Mouse (Mus musculus): ENCODE measurements around the gene Cyp4a29. TPM values are rescaled to one million over a fixed set of nuclear protein-coding genes. Genes with fewer than 3 reads are reported as not detected.
"Not testable (repeated sequence)": the region's sequence is repeated elsewhere in the genome, so short reads cannot be mapped to it uniquely, and the experiment has no call there.

Cyp4a29 gene
- not detected in 2 replicates for polyA plus RNA-seq (2014; fragmentation: Nextera tagmentation; extraction: Ambion mirVana)

- 89% methylated on average over 3 of the region's 3 CpGs for WGBS
- no peak for ATAC-seq (ENCODE audit: low read depth)
- Histone ChIP-seq H3K4me1 (ENCODE audit: control insufficient read depth, insufficient read depth, low read length) (no peaks in the 10 kb centered on the region), H3K4me3 (ENCODE audit: low read depth, low read length) (no peak within 1 kb of the TSS), H3K36me3 (ENCODE audit: control insufficient read depth, insufficient read depth, low read length) (no peaks in the 10 kb centered on the region), H3K27ac (ENCODE audit: low read depth, low read length) (no peak within 1 kb of the TSS), H3K9me3 (ENCODE audit: control insufficient read depth, low read length) (no peaks in the 10 kb centered on the region), H3K27me3 (ENCODE audit: control insufficient read depth, insufficient read depth, low read length) (no peaks in the 10 kb centered on the region), H3K4me2 (ENCODE audit: low read depth, low read length) (no peak within 1 kb of the TSS), H3K9ac (replicated peaks; ENCODE audit: low read depth, low read length) (no peak within 1 kb of the TSS)
These were observed at the start of gene Cyp4a29 for GRCm38 (mm10) chr4:115241784-115242183. TSS of gene Cyp4a29 (plus strand) at chr4:115242084.

- H3K4me3 ChIP-seq (ENCODE audit: low read depth, low read length); ATAC-seq (ENCODE audit: low read depth); H3K36me3 ChIP-seq (ENCODE audit: control insufficient read depth, insufficient read depth, low read length); H3K9ac ChIP-seq (replicated peaks; ENCODE audit: low read depth, low read length); H3K27ac ChIP-seq (ENCODE audit: low read depth, low read length); H3K4me1 ChIP-seq (ENCODE audit: control insufficient read depth, insufficient read depth, low read length); H3K9me3 ChIP-seq (ENCODE audit: control insufficient read depth, low read length); H3K27me3 ChIP-seq (ENCODE audit: control insufficient read depth, insufficient read depth, low read length); H3K4me2 ChIP-seq (ENCODE audit: low read depth, low read length): not testable (repeated sequence)
- WGBS = 78% methylated on average over 2 of the region's 2 CpGs
These were observed 9.0 kb upstream of the Cyp4a29 start for GRCm38 (mm10) chr4:115232901-115233300.

DNA sequence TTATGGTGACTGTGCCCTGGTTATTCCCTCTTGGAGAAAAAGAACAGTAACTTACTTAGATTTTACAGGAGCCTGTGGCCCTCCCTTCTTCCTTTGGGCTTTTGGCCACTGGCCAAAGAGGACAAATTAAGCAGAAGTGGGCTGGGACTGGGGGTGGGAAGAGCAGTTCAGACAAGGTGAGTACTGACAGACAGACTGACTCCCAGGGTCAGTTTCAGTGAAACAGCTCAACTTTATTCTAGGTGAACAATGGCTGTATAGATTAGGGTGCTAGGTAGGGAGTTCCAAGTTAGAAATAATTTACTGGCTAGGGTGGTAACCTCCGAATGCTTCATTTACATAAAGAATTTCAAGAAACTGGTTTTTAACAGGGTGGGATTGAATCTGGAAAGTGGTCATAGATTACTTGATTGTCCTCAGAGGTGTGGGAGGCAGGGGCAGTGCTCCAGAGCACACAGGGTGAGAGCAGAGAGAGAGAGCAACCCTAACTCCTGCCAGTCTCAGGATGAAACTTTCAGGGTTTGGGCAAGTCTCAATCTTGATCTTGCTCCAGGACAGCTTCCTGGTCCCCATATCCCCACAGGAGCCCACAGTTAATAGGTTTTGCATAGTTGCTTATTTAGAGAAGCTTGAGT is 5.3 kb upstream of the Cyp4a29 start:
- no peak for ATAC-seq (ENCODE audit: low read depth)
- no peak overlapping the region for H3K4me3 ChIP-seq (ENCODE audit: low read depth, low read length)
- no peaks in the 10 kb centered on the region for H3K27me3 ChIP-seq (ENCODE audit: control insufficient read depth, insufficient read depth, low read length)
- H3K4me2 ChIP-seq (ENCODE audit: low read depth, low read length) = no peak overlapping the region
- H3K36me3 ChIP-seq (ENCODE audit: control insufficient read depth, insufficient read depth, low read length) = no peaks in the 10 kb centered on the region
- 83% methylated on average over 1 of the region's 1 CpGs for WGBS
- H3K4me1 ChIP-seq (ENCODE audit: control insufficient read depth, insufficient read depth, low read length) = no peaks in the 10 kb centered on the region
- H3K9me3 ChIP-seq (ENCODE audit: control insufficient read depth, low read length) = no peaks in the 10 kb centered on the region
- H3K27ac ChIP-seq (ENCODE audit: low read depth, low read length) = no peak overlapping the region
- H3K9ac ChIP-seq (replicated peaks; ENCODE audit: low read depth, low read length) = no peak overlapping the region

DNA sequence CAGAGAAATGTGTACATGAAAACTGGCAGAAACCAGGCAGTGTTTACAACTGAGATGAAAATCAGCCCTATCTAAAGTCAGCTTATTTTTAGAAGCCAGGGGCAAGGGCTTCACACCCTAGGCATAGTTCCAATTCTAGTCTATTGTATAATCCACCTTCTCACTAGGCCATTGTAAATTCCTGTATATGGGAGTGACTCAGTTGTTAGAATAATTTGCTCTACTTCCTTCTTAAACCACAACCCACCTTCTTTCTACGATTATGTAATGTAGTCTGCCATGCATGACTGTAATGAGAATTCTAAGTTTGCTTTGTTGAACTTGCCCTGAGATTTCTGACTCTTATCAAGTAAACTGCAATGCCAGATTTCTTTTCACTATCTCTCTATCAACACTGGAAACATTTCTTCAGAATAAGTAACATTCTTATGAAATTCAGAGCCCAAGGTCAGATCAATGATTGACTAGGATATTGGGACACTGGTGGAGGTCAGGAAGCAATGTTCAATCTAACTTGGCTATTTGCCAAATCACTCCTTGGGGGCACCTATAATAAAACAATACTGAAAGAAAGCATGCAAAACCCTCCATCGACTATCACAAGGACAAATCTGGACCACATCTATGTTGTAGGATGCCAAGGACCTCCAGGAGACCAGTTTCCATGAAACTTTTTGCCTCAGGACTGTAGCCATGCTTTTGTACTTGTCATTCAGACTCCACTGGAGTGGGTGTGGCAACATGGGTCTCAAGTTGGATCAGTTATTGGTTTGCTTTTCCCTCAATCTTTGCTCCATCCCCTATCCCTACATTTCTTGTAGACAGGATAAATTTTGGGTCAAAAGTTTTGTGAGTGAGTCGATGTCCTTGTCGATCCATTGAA is 23.0 kb downstream of the Cyp4a29 start:
- not testable (repeated sequence) for H3K4me1 ChIP-seq (ENCODE audit: control insufficient read depth, insufficient read depth, low read length); H3K27me3 ChIP-seq (ENCODE audit: control insufficient read depth, insufficient read depth, low read length); H3K4me2 ChIP-seq (ENCODE audit: low read depth, low read length); H3K4me3 ChIP-seq (ENCODE audit: low read depth, low read length); H3K9me3 ChIP-seq (ENCODE audit: control insufficient read depth, low read length); ATAC-seq (ENCODE audit: low read depth); H3K9ac ChIP-seq (replicated peaks; ENCODE audit: low read depth, low read length); H3K36me3 ChIP-seq (ENCODE audit: control insufficient read depth, insufficient read depth, low read length); H3K27ac ChIP-seq (ENCODE audit: low read depth, low read length)
- 84% methylated on average over 3 of the region's 4 CpGs for WGBS

GRCm38 (mm10) chr4:115278215-115278982 is 36.5 kb downstream of the Cyp4a29 start:
- H3K9me3 ChIP-seq (ENCODE audit: control insufficient read depth, low read length) = not testable (repeated sequence)

GRCm38 (mm10) chr4:115280342-115280741 is 38.5 kb downstream of the Cyp4a29 start:
- H3K9me3 ChIP-seq (ENCODE audit: control insufficient read depth, low read length) = no peaks in the 10 kb centered on the region

More at GRCm38 (mm10) chr4:115278215-115278982, 36.5 kb downstream of the Cyp4a29 start:
- H3K4me2 ChIP-seq (ENCODE audit: low read depth, low read length); H3K27ac ChIP-seq (ENCODE audit: low read depth, low read length); H3K27me3 ChIP-seq (ENCODE audit: control insufficient read depth, insufficient read depth, low read length); ATAC-seq (ENCODE audit: low read depth); H3K9ac ChIP-seq (replicated peaks; ENCODE audit: low read depth, low read length); H3K4me3 ChIP-seq (ENCODE audit: low read depth, low read length); H3K36me3 ChIP-seq (ENCODE audit: control insufficient read depth, insufficient read depth, low read length); H3K4me1 ChIP-seq (ENCODE audit: control insufficient read depth, insufficient read depth, low read length): not testable (repeated sequence)
- WGBS = 85% methylated on average over 2 of the region's 3 CpGs

DNA sequence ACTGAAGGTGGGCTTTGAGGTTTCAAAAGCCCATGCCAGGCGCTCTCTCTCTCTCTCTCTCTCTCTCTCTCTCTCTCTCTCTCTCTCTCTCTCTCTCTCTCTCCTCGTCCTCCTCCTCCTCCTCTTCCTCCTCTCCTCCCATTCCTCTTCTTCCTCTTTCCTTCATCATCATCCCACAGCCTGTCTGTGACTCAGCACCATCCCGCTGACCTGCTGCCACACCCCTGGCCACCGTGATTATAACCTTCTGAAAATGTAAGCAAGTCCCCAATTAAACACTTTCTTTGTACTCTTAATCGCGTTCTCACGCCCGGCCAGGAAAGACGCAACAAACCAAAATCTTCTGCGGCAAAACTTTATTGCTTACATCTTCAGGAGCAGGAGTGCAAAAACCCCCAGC is 38.9 kb downstream of the Cyp4a29 start:
- ATAC-seq (ENCODE audit: low read depth) = peak; percentile 68; the same call in 1 of the 2 replicates
- not testable (repeated sequence) for H3K9ac ChIP-seq (replicated peaks; ENCODE audit: low read depth, low read length); H3K36me3 ChIP-seq (ENCODE audit: control insufficient read depth, insufficient read depth, low read length); H3K27ac ChIP-seq (ENCODE audit: low read depth, low read length); H3K9me3 ChIP-seq (ENCODE audit: control insufficient read depth, low read length); H3K4me1 ChIP-seq (ENCODE audit: control insufficient read depth, insufficient read depth, low read length); H3K27me3 ChIP-seq (ENCODE audit: control insufficient read depth, insufficient read depth, low read length)
- peak overlapping the region; percentile 32 for H3K4me3 ChIP-seq (ENCODE audit: low read depth, low read length)
- H3K4me2 ChIP-seq (ENCODE audit: low read depth, low read length) = peak overlapping the region; percentile 51
- WGBS = 12% methylated on average over 10 of the region's 10 CpGs

More at GRCm38 (mm10) chr4:115280342-115280741, 38.5 kb downstream of the Cyp4a29 start:
- 0 out of 2 replicates have a peak, but pooled peaks have one; percentile 4 for ATAC-seq (ENCODE audit: low read depth)
- Histone ChIP-seq H3K9ac (replicated peaks; ENCODE audit: low read depth, low read length) (no peak overlapping the region), H3K27ac (ENCODE audit: low read depth, low read length) (no peak overlapping the region), H3K4me1 (ENCODE audit: control insufficient read depth, insufficient read depth, low read length) (no peaks in the 10 kb centered on the region), H3K4me2 (ENCODE audit: low read depth, low read length) (peak overlapping the region; percentile 51; the same call in 1 of the 2 replicates), H3K36me3 (ENCODE audit: control insufficient read depth, insufficient read depth, low read length) (no peaks in the 10 kb centered on the region), H3K27me3 (ENCODE audit: control insufficient read depth, insufficient read depth, low read length) (no peaks in the 10 kb centered on the region), H3K4me3 (ENCODE audit: low read depth, low read length) (no peak overlapping the region)

GRCm38 (mm10) chr4:115281231-115281767 is 39.4 kb downstream of the Cyp4a29 start:
- Histone ChIP-seq H3K4me3 (ENCODE audit: low read depth, low read length) (peak overlapping the region; percentile 32), H3K4me2 (ENCODE audit: low read depth, low read length) (peak overlapping the region; percentile 51)
- H3K9ac ChIP-seq (replicated peaks; ENCODE audit: low read depth, low read length); H3K27me3 ChIP-seq (ENCODE audit: control insufficient read depth, insufficient read depth, low read length); H3K27ac ChIP-seq (ENCODE audit: low read depth, low read length); H3K36me3 ChIP-seq (ENCODE audit: control insufficient read depth, insufficient read depth, low read length); H3K9me3 ChIP-seq (ENCODE audit: control insufficient read depth, low read length); H3K4me1 ChIP-seq (ENCODE audit: control insufficient read depth, insufficient read depth, low read length): not testable (repeated sequence)
- 8% methylated on average over 18 of the region's 23 CpGs for WGBS
- peak; percentile 91 for ATAC-seq (ENCODE audit: low read depth)

All from neural tube, embryonic 14.5 days (tissue).